Mouse (Mus musculus) frontal cortex, adult (tissue): ENCODE data around the gene Ncam2.
A peak's percentile ranks its signal among the peaks of the same experiment; 100 is the strongest.
"Not testable (repeated sequence)": the region's sequence is repeated elsewhere in the genome, so short reads cannot be mapped to it uniquely, and the experiment has no call there.

Experiments
- ATAC-seq: cut with Nextera tagmentation; 2 replicates; pipeline ENCODE4 v1.9.2; 2017; ENCODE audit warnings: mild to moderate bottlenecking, moderate library complexity, mixed read lengths; ENCODE audit not compliant: low TSS enrichment

The Ncam2 gene

GRCm38 (mm10) chr16:81285882-81286281 lies 85.4 kb downstream of the Ncam2 start:
- ATAC-seq = no peak

GRCm38 (mm10) chr16:81303806-81304205 lies 103.3 kb downstream of the Ncam2 start:
- no peak for ATAC-seq

- no peak for ATAC-seq
These were observed 108.7 kb downstream of the Ncam2 start for GRCm38 (mm10) chr16:81309215-81309614.

DNA sequence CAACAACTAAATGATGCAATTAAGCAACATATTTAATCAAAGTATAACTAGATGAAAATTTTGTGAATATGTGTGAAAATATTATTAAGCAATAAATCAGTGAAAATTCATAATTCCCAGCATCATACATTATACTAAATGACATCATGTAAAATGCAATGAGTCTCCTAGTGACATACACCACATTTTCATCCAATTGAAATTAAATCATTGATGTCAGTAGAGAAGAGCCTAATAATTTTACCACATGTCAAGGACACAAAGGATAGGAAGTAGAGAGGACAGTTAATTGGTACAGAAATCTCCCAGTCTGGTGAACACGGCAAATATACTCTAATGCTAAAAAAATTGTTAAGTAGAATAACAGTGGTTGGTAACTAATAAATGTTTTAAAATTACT lies 118.5 kb downstream of the Ncam2 start:
- ATAC-seq = no peak

GRCm38 (mm10) chr16:81330539-81330938 lies 130.0 kb downstream of the Ncam2 start:
- peak; percentile 84 for ATAC-seq

- ATAC-seq = peak; percentile 57
These were observed 165.4 kb downstream of the Ncam2 start for GRCm38 (mm10) chr16:81365901-81366300.

DNA sequence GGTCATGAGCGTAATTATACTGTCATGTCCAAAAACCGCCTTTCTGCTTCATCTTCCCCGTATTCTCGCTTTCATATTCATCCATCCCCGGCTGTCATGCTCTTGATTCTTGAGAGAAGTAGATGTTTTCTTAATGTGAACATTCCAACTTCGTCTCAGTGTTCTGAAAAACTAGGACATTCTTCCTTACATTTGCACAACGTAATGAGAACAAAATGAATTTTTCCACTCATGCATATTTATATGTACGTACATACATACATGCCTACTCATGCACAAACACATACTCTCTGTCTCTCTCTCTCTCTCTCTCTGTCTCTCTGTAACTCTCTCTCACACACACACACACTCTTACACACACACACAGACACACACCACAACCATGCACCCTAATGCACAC lies 173.7 kb downstream of the Ncam2 start:
- peak; percentile 92 for ATAC-seq

GRCm38 (mm10) chr16:81380434-81380833 lies 179.9 kb downstream of the Ncam2 start:
- ATAC-seq = no peak; the same call in 1 of the 2 replicates

DNA sequence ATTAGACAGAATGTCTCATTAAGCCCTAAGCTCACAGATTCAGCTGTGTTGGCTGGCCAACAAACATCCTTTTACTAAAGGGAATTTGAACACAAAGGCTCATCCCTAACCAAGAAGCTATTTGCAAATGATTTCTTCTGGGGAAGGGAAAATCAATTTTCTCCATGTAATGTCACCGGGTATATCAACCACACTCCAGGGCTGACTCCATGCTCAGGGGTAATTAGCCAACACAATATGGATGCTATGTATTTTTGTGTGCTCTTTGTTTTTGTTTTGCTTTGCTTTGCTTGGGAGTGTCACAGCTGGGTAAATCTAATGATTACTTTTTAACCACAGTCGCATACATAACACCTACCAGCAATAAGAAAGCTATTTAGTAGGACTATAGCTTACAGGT lies 188.1 kb downstream of the Ncam2 start:
- no peak for ATAC-seq

DNA sequence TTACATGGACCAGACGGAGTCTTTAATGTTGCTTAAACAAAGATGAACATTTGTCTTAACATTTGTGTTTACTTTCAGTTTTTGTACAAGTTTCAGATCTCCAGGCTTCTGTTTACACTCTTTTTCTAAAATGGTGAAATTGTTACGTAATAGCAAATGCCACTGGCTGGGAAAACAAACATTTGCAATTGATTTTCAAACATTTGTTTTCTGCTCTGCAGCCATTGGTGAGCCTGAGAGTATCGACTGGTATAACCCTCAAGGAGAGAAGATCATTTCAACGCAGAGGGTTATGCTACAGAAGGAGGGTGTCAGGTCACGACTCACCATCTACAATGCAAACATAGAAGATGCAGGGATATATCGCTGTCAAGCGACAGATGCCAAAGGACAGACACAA lies 234.1 kb downstream of the Ncam2 start:
- no peak for ATAC-seq

- ATAC-seq = no peak
These were observed 236.8 kb downstream of the Ncam2 start for GRCm38 (mm10) chr16:81437091-81437867.

DNA sequence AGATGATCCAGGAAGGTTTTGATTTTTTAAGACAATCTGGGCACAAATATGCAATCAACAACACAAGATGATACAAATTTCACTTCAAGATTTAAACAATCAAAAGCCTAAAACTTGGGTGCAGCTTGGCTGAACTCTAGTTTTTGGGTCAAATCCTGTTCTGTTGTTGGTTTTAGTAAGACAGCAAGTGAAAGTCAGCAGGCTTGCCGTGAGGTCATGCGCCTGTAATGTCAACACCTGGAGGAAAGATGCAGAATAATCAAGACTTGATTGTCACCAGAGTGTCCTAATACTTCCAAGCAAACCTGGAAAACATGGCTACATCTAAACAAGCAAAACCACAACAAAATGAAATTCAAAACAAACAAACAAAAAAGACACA lies 237.4 kb downstream of the Ncam2 start:
- no peak for ATAC-seq

DNA sequence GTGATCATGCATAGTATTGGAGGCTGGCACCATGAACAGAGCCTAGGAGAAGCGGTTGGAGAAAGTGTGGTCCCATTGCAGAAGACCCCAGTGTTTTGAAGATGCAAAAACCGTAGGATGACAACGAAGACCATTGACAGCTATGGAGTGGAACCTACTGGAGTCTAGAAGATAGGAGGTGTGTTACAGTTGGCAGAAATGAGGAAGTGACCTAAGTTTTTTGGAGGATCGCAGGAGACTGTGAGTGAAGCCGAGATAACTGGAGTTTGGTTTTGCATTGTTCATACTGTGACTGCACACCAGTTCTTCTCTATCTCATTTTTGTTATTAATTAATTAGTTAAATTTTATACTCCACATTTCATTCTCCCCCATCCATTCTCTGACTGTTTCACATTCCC lies 250.4 kb downstream of the Ncam2 start:
- no peak for ATAC-seq

DNA sequence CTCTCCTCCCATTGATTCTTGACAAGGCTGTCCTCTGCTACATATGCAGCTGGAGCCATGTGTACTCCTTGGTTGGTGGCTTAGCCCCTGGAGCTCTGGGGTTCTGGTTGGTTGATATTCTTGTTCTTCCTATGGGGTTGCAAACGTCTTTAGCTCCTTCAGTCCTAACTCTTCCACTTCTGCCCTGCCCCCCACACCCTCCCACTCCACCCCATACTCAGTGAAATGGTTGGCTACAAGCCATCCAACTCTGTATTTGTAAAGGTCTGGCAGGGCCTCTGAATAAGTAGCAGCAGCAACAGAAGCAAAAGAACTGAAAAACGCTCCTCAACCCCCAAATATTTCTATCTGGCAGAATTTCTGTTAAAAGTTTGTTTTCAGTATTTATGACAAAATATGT lies 252.5 kb downstream of the Ncam2 start:
- no peak for ATAC-seq

DNA sequence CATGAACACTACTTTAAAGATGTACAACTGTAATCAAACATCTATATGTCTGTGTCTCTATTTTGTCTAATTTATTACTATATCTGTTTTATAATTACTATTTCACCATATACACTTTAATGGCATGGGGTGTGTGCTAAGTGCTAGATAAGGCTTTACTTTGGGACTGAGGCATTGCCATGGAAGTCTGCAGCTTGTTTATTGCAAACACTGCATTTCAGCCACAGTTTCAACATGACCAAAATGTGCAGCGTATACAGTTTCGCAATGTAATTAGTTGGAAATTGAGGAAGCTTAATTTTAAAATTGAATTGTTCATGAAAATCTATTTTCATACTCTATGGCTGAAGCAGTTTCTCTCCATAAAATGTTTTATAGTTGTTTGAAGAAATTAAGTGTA lies 254.0 kb downstream of the Ncam2 start:
- no peak for ATAC-seq

GRCm38 (mm10) chr16:81462731-81463130 lies 262.2 kb downstream of the Ncam2 start:
- ATAC-seq = not testable (repeated sequence)

GRCm38 (mm10) chr16:81472925-81473324 lies 272.4 kb downstream of the Ncam2 start:
- no peak for ATAC-seq

DNA sequence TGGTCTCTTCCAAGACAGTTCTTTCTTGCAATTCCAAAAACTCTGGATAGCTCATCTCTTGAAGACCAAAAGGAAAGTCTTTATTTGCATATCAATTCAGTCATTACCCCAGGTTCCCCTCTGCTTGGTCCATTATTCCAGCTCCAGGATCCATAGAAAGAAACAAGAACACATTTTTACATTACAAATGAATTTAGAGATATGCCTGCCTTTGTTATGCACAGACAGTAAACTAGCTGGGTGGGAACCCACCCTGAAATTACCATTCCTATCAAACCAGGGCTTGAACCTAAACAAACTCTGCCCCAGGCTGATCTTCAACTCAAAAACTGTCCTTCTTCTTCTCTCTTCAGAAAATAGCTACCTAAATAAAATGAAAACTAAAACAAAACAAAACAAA lies 280.6 kb downstream of the Ncam2 start:
- ATAC-seq = no peak

DNA sequence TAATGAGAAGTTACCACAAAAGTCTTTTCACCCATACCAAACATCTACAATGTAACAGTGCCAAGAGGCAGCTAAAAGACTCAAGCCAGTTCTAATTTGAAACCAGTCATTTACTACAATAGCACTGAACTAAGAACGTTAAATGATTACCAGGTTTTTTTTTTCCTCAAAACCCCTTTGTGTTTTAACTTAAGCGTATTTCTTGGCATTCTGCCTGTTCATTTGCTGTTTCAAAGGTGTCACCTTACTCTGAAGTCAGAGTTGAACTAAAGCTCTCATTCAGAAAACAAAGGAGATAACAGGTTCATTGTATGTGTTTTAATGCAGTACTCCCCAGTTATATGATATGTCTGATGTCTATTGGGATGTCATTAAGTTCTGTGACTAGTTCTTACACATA lies 295.6 kb downstream of the Ncam2 start:
- ATAC-seq = no peak

DNA sequence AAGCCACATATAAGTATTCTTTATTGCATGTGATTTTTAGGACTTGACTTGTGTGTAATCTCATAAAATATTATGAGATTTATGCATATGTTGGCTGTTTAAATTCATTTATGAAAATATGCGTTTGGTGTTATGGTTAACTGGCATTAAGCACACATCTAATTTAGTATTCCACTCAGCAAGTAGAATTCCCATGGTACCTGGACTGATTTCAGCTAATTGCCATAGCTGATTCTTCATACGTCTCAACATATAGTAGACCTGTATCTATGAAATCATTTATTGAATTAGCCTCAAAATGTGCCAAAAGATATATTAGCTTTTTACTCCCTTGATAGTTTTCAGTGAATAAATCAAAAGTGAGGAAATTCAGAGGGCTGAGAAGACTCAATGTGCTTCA lies 302.1 kb downstream of the Ncam2 start:
- ATAC-seq = no peak

DNA sequence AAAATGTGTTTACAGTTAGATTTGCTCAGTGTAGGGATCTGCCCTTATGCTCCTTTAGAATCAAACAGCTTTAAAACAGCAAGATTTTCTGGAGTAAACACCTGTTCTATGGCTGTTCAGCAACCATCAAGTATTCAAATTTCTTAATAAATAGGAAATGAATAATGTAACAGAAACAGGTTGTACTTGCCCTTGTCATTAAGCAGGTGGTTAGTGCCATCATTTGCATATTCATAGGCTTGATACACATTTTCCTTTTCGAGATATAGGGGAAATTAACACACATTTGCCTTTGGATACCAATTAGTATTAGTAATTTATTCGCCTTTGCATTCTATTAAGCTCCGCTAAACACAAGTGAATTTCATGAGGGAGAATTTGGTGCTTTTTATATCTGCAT lies 335.7 kb downstream of the Ncam2 start:
- no peak for ATAC-seq

- ATAC-seq = no peak
These were observed 387.1 kb downstream of the Ncam2 start for GRCm38 (mm10) chr16:81587565-81588107.

DNA sequence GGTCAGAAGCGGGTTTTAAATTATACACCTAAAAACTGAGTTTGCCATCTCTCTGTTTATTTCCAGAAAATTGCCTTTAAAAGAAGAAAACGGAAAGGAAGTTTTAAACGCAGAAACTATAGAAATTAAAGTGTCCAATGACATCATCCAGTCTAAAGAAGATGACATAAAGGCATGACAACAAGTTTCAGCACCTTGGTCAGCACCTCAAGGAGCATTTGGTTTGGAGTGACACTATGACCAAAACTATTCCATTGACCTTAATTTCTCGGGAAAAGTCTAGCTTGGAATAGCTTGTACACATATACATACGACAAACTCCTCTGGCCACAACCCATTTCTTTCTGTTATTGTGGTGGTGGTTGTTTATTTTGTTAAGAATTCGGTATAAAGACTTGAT lies 422.8 kb downstream of the Ncam2 start:
- ATAC-seq = no peak

DNA sequence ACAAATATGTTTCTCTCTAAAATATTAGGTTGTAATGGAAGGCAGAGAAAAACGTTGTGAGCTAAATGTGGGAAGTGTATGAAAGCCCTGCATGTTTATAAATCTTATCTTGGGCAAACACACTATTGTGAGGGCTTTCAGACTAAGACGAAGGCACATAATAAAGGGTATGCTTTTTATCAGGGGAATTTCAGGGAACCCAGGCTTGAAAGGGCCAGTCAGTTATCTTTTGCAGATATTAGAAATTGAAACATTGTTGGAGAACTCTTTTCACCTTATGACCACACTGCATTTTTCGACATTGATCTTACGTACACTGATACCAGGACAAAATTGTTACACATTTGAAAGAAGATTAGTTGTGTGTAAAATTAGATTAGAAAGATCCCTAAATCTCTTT lies 423.3 kb downstream of the Ncam2 start:
- ATAC-seq = no peak
